Mouse (Mus musculus): ENCODE data around the gene Rbfox3.

The Rbfox3 gene

DNA sequence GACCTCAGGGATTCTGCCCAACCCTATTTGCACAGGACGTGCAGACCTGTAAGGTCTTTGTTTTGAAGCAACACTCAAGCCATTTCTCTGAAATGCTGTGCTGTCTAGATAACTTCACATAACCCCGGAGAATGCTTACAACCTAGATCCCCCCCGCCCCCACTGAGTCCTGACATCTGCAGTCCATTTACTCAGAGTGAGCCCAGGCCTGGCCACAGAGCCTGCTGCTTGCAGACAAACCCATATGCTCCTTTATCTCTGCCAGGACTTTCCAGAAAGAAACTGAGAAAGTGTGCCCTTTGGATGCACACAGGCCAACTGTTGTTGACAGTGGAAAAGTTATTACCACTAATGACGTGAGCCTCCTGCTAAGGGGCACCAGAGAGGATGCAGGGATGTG lies 464.1 kb downstream of the Rbfox3 start:
- no peak for DNase-seq (ENCODE audit: low read depth, low spot score)

- no peak for DNase-seq (ENCODE audit: low read depth, low spot score)
Measured at GRCm38 (mm10) chr11:118445843-118446242, 465.6 kb downstream of the Rbfox3 start.

DNA sequence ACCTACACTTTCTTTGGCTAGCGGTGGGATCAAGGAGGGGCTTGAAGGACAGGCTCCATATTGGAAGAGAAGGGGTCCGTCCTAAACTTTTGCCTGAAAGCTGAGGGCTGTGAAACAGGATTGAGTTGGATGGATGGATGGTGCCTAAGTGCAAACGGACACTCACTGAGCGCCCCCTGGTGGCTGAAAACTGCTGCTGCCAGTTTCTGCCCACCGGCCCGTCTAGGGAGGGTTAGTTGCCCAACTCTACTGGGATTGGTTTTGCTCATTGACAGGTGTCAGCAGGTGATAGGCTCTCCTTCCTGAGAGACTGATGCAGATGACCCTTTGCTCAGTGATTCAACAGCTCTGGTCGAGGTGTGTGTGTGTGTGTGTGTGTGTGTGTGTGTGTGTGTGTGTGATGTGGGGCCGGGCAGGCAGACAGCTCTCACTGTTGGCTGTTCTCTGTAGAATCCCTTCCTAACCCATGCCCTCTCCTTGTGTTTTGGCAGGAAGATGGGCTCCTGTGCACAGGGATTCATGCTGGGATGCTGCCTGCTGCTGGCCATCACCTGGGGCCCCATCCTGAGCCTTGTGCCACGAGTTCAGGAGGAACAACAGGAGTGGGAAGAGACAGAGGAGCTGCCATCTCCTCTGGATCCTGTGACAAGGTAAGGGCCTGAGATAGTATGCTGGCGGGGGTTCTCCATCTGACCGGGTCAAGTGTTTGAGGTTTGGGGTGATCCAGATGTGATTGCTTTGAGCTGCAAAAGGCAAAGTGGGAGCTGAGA lies 468.0 kb downstream of the Rbfox3 start:
- no peak for DNase-seq (ENCODE audit: low read depth, low spot score)

- DNase-seq (ENCODE audit: low read depth, low spot score) = no peak
Measured at GRCm38 (mm10) chr11:118442691-118443090, 468.7 kb downstream of the Rbfox3 start.

All from telencephalon, adult 2 months (tissue).